Mouse (Mus musculus): ENCODE measurements around the gene Cdk11b.

DNA sequence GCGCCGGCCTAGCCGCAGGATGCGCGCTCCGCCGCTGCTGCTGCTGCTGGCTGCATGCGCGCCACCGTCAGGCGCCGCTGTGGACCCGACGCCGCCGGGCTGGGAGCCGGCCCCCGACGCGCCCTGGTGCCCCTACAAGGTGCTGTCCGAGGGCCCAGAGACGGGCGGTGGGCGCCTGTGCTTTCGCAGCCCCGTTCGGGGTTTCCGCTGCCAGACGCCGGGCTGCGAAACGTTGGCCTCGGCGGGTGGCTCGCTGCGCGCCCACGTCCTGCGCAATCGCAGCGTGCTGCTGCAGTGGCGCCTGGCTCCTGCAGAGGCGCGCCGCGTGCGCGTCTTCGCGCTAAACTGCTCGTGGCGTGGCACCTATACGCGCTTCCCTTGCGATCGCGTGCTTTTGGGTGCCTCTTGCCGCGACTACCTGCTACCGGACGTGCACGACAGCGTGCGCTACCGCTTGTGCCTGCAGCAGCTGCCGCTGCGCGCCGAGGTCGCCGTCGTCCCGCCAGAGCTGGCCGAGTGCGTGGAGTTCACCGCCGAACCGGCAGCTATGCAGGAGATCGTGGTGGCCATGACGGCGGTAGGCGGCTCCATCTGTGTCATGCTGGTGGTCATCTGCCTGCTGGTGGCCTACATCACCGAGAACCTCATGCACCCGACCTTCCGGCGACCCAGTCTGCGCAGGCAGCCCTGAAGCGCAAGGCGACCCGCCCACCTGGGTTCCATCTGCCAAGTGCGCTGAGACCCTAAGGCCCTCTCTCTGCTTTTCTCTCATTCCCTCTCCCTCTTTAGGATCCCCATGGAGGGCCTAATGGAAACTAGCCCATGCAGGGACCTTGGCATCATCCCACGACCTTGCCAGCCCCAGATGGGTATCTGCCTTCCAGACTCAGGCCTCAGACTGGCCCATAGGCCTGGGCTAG is 70.1 kb downstream of the Cdk11b start:
- TF ChIP-seq USF1 (IDR thresholded peaks at IDR 0.05; ENCODE audit: low read depth) (no peak), CTCF (IDR thresholded peaks at IDR 0.05; ENCODE audit: control insufficient read depth, insufficient read depth, insufficient read length) (no peak), MYOG (IDR thresholded peaks at IDR 0.05; ENCODE audit: control insufficient read depth, extremely low read depth, insufficient read length) (no peak), FOSL1 (IDR thresholded peaks at IDR 0.05; ENCODE audit: insufficient read depth, low read length, poor library complexity, severe bottlenecking) (no peak)
